Comparison of ENCODE assay signal across 20 mouse cellular contexts in genomic region chr17:75151800-75152199, GRCm38 (mm10).
DNase-seq lines count a peak whose midpoint lies in the region; ATAC-seq and TF ChIP-seq lines count a peak whose summit lies in the region.
"Had no signal": no experiment of that assay in that cellular context is flagged by ENCODE, and none has a peak within 500 bp of the region (broad histone marks: within the 10 kb centered on the region; RNA-seq: fewer than 3 reads in every experiment).

No protein-coding gene starts in this region.

- H3K4me1 ChIP-seq in kidney, embryonic 15.5 days = peaks cover 9% of the 10 kb centered on the region; the same call in 1 of the 2 replicates
- H3K4me1 ChIP-seq in heart, adult 2 months (ENCODE audit: control insufficient read depth, insufficient read depth, low read length) = peaks cover 3% of the 10 kb centered on the region; the same call in 1 of the 2 replicates
- peaks cover 9% of the 10 kb centered on the region; the same call in 1 of the 2 replicates for H3K4me1 ChIP-seq in heart, postnatal 0 days (ENCODE audit: control insufficient read depth, insufficient read depth)
- no peaks in the 10 kb centered on the region for H3K4me1 ChIP-seq in forebrain, postnatal 0 days (ENCODE audit: insufficient read depth)
- H3K4me1 ChIP-seq: embryonic facial prominence, embryonic 12.5 days; hindbrain, embryonic 13.5 days; limb, embryonic 12.5 days; midbrain, embryonic 13.5 days had no signal

- H3K36me3 ChIP-seq in kidney, embryonic 15.5 days = no peaks in the 10 kb centered on the region
- H3K36me3 ChIP-seq in heart, adult 2 months (ENCODE audit: control insufficient read depth, insufficient read depth, low read length) = no peaks in the 10 kb centered on the region
- H3K36me3 ChIP-seq in heart, postnatal 0 days (replicated peaks; ENCODE audit: control insufficient read depth, insufficient read depth, low read length) = no peaks in the 10 kb centered on the region
- H3K36me3 ChIP-seq in forebrain, postnatal 0 days (ENCODE audit: insufficient read depth) = no peaks in the 10 kb centered on the region
- H3K36me3 ChIP-seq: embryonic facial prominence, embryonic 12.5 days; hindbrain, embryonic 13.5 days; midbrain, embryonic 13.5 days had no signal

- no peaks in the 10 kb centered on the region for H3K27me3 ChIP-seq in kidney, embryonic 15.5 days
- no peaks in the 10 kb centered on the region for H3K27me3 ChIP-seq in heart, adult 2 months (ENCODE audit: control insufficient read depth, insufficient read depth, low read length)
- no peaks in the 10 kb centered on the region for H3K27me3 ChIP-seq in heart, postnatal 0 days (ENCODE audit: control insufficient read depth, insufficient read depth, low read length)
- no peaks in the 10 kb centered on the region for H3K27me3 ChIP-seq in forebrain, postnatal 0 days (ENCODE audit: insufficient read depth, low read length)
- H3K27me3 ChIP-seq: embryonic facial prominence, embryonic 12.5 days; hindbrain, embryonic 13.5 days; limb, embryonic 12.5 days; midbrain, embryonic 13.5 days had no signal

- no peak overlapping the region for H3K4me3 ChIP-seq in kidney, embryonic 15.5 days (replicated peaks)
- no peak overlapping the region for H3K4me3 ChIP-seq in heart, adult 2 months
- no peak overlapping the region for H3K4me3 ChIP-seq in heart, postnatal 0 days (ENCODE audit: low read depth, low read length)
- H3K4me3 ChIP-seq in forebrain, postnatal 0 days (ENCODE audit: low read depth, low read length) = no peak overlapping the region
- H3K4me3 ChIP-seq: embryonic facial prominence, embryonic 12.5 days; hindbrain, embryonic 13.5 days; limb, embryonic 12.5 days; midbrain, embryonic 13.5 days had no signal

- H3K9ac ChIP-seq in kidney, embryonic 15.5 days = no peak overlapping the region
- H3K9ac ChIP-seq in heart, adult 2 months (ENCODE audit: low read depth, low read length) = 0 out of 2 replicates have a peak overlapping the region, but pooled peaks have one; percentile 10
- no peak overlapping the region for H3K9ac ChIP-seq in heart, postnatal 0 days (replicated peaks; ENCODE audit: low read depth, low read length)
- H3K9ac ChIP-seq in forebrain, postnatal 0 days = no peak overlapping the region
- H3K9ac ChIP-seq: embryonic facial prominence, embryonic 12.5 days; hindbrain, embryonic 13.5 days; limb, embryonic 12.5 days; liver, postnatal 0 days; midbrain, embryonic 13.5 days had no signal

- no peak overlapping the region for H3K4me2 ChIP-seq in kidney, embryonic 15.5 days
- peak overlapping the region; percentile 21; the same call in 1 of the 2 replicates for H3K4me2 ChIP-seq in heart, postnatal 0 days (ENCODE audit: low read depth, low read length)
- H3K4me2 ChIP-seq in forebrain, postnatal 0 days (ENCODE audit: low read depth) = no peak overlapping the region
- H3K4me2 ChIP-seq: embryonic facial prominence, embryonic 12.5 days; hindbrain, embryonic 13.5 days; limb, embryonic 12.5 days; midbrain, embryonic 13.5 days had no signal

- TF ChIP-seq EP300 in heart, adult 2 months (IDR thresholded peaks at IDR 0.05; ENCODE audit: insufficient read depth, low read depth, low read length) = no peak
- TF ChIP-seq EP300 in heart, postnatal 0 days (IDR thresholded peaks at IDR 0.05; ENCODE audit: low read depth) = no peak

- H3K9me3 ChIP-seq in kidney, embryonic 15.5 days (replicated peaks) = no peaks in the 10 kb centered on the region
- H3K9me3 ChIP-seq in heart, postnatal 0 days (replicated peaks; ENCODE audit: control insufficient read depth, low read length) = no peaks in the 10 kb centered on the region
- H3K9me3 ChIP-seq in forebrain, postnatal 0 days (ENCODE audit: low read length) = no peaks in the 10 kb centered on the region
- H3K9me3 ChIP-seq: embryonic facial prominence, embryonic 12.5 days; hindbrain, embryonic 13.5 days; limb, embryonic 12.5 days had no signal

- intact Hi-C loops in heart, adult 2 months (cut with DNase I) = no loop called here

- H3K79me2 ChIP-seq in heart, adult 2 months (replicated peaks; ENCODE audit: control insufficient read depth, insufficient read depth, low read length) = 0 out of 2 replicates have a peak, but pooled peaks cover 1% of the 10 kb centered on the region

- peak; percentile 82 for ATAC-seq in kidney, embryonic 15.5 days (replicated peaks; ENCODE audit: low FRiP score)
- ATAC-seq in heart, postnatal 0 days (ENCODE audit: insufficient read depth, low read depth) = peak; percentile 63
- ATAC-seq in forebrain, postnatal 0 days = no peak
- ATAC-seq: activated CD4-positive, CD25-positive, alpha-beta regulatory T cell, adult 4 months; CD4-positive, CD25-positive, alpha-beta regulatory T cell, adult 4 months; liver, postnatal 0 days; midbrain, embryonic 13.5 days had no signal

- no peak for TF ChIP-seq POLR2A in heart, adult 2 months (IDR thresholded peaks at IDR 0.05; ENCODE audit: insufficient read depth, low read depth, low read length)

- 43% methylated on average over 9 of the region's 9 CpGs for WGBS in kidney, embryonic 15.5 days
- WGBS in heart, adult 2 months = 55% methylated on average over 9 of the region's 9 CpGs
- 35% methylated on average over 9 of the region's 9 CpGs for WGBS in heart, postnatal 0 days
- WGBS in forebrain, postnatal 0 days = 88% methylated on average over 9 of the region's 9 CpGs

- peak overlapping the region; percentile 41; the same call in 1 of the 2 replicates for H3K27ac ChIP-seq in kidney, embryonic 15.5 days
- peak overlapping the region; percentile 55 for H3K27ac ChIP-seq in heart, adult 2 months
- peak overlapping the region; percentile 40 for H3K27ac ChIP-seq in heart, postnatal 0 days (ENCODE audit: low read depth)
- H3K27ac ChIP-seq in forebrain, postnatal 0 days (ENCODE audit: low read depth, low read length) = no peak overlapping the region
- H3K27ac ChIP-seq: embryonic facial prominence, embryonic 12.5 days; hindbrain, embryonic 13.5 days; limb, embryonic 12.5 days; midbrain, embryonic 13.5 days had no signal

- TF ChIP-seq CTCF in heart, adult 2 months (IDR thresholded peaks at IDR 0.05) = no peak
- TF ChIP-seq CTCF in heart, postnatal 0 days (IDR thresholded peaks at IDR 0.05; ENCODE audit: low read depth) = no peak
- TF ChIP-seq CTCF in forebrain, postnatal 0 days (IDR thresholded peaks at IDR 0.05; ENCODE audit: low read depth) = no peak

- DNase-seq in kidney, adult 11 months = no peak
- peak; percentile 26 for DNase-seq in adrenal gland, postnatal 14 days
- peak in 1 of 2 experiments; percentile 38 for DNase-seq in heart, adult 2 months
- peak; percentile 36 for DNase-seq in heart, postnatal 0 days (ENCODE audit: low spot score)
- no peak for DNase-seq in forebrain, postnatal 0 days
- no peak for DNase-seq in Muller cell, postnatal 12 days (ENCODE audit: inconsistent ontology term)
- DNase-seq in gastrocnemius, postnatal 10 days = no peak
- DNase-seq: cerebellum, postnatal 14 days; kidney, postnatal 25 days; liver, postnatal 0 days; lung, postnatal 4 days; right cerebral cortex, postnatal 4 days; thymus, postnatal 25 days had no signal

Comparison
In these comparisons a context has a peak if more than half of its experiments do, and no peak if none do; other contexts are left out.
1. DNase-seq: peak in adrenal gland, postnatal 14 days (single experiment) and heart, postnatal 0 days (single experiment); none in kidney, adult 11 months (single experiment), forebrain, postnatal 0 days (single experiment), Muller cell, postnatal 12 days (single experiment) and gastrocnemius, postnatal 10 days (single experiment).